Mouse (Mus musculus) left cerebral cortex, adult 9 months (tissue): Measurements from ENCODE around the gene Gm13283.
"Not testable (repeated sequence)": the region's sequence is repeated elsewhere in the genome, so short reads cannot be mapped to it uniquely, and the experiment has no call there.

Experiments
- DNase-seq, 2 experiments: peaks; one replicate each; pipeline ENCODE4 v3.0.0; 2022; ENCODE audit warnings: low spot score in 2 of 2

The Gm13283 gene

DNA sequence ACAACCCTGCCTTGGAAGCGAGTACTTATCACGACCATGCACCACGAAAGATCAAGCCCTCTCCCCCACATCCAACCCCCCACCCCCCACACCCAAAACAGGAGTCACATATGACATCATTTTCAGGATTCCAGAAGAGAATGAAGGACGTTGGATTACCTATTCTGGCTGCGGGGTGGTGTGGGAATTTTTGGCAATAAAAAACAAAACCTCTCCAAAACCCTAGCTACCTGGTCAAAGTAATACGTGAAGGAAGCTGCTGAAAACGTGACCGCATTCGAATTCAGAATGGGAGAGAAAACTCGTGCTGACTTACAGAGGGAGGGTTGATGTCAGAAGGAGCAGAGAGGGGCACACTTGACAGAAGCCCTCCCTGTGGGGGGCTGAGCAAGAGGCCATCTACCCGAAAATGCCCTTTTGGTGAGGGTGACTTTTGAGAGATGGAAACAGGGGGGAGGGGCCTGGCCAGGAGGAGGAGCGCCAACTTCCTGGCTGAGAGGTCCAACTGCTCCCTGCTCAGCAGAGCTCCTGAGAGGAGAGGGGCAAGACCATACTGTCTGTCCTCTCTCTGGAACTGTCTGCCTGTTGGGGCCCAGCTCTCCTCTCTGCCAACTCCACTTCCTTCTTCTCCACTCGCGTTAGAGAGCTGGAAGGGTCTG is at the start of gene Gm13283:
TSS of gene Gm13283 (plus strand) at position 510 of the 659 bp plus-strand sequence.
- DNase-seq, result peak in 1 of 2 experiments; percentile 57

DNA sequence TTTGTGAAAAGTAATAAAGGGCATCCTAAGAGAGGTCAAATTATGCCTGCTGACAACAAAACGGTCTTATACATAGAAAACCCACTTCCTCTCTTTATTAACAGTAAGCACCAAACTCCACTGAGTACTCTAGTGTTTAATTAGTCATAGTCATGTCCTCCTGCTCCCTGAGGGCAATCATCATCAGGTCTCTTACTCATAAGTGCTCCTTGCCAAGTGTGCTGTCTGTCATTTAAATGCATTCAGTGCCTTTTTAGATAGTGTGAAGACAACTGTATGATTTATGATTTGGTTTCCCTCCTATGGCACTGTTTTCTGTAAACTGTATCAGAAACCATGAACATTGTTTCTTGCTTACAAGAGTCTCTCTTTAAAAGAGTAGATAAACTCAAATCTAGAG is 45.6 kb upstream of the Gm13283 start:
- DNase-seq, result no peak

DNA sequence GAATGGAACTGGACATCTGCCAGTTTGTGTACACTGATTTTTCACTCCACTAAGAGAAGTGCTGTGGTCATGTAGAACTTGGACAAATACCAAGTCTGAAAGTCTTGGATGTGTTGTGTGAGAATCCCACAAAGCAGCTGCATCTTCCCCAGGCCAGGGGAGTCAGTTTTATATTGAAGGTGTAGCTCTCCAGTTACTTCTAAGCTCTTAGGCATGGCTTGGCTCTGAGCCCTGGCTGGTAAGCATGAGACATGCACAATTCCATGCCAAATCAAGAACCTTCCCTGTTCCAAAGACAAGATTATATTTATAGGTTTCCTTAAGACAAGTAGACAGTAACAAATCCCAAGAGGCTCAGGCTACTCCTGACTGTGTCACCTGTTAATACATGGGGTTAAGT is 44.9 kb upstream of the Gm13283 start:
- DNase-seq, result no peak

DNA sequence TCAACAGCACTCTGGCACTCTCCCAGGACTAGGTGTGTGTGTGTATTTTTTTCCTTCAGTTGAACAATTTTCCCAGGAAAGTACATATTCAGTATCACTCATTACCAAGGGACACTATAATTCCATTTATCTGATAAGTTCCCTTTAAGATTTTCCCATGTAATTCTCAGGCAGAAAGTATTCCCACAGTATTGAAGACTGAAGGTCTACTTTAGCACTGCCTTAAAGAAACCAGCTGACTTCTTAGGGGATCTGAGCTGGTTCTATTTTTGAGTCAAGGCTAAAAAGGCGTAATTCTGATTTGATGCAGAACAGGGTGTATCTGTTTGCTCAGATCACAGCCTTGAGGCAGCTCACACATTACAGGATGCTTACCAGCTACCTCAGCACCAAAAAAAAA is 41.2 kb upstream of the Gm13283 start:
- DNase-seq, result no peak

DNA sequence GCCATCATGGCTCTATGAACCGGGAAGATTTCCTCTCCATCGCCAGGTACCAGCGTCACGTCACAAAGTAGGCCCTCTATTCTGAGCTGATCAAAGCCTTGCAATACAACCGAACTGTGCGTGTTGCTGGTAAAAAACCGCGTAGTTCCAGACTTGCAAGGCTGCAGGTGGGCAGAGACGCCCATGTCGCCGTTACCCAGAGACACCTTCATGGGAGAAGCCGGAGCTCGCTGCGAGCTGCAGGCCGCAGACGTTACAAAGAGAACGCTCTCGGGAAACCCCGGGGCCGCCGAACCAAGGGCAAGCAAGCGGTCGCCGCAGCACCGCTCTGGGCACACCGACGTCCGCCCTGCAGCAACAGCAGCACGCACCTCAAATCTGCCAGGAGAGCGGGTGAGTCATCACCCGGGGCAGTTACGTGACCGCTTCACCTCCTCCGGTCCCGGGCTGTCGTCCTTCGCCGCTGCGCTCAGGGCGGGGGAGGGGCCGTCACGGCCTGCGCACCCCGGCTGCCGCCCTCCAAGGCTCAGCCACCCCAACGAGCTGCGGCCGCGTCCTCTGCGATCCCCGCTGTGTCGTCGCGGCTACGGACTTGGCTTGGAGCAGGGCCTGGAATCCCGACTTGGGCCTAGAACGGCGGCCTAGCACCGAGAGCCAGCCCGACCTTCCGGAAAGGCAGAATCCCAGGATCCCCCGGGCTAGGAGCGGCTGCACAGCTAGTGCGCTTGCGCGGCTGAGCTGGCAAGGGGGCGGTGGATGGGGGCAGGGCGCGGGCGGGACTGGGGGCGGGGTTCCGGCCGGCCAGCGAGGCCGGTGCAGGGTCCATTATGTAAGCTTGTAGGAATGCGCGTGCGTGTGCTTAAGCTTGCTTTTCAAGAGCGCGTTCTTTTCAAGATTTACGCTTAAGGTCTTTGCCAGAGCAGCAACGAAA is 37.9 kb upstream of the Gm13283 start, which contains the start of the genes Gm26566 and Klhl9:
TSS of gene Gm26566 (plus strand) at position 15 of the 931 bp plus-strand sequence.
TSS of gene Klhl9 (minus strand) at position 675 of the 931 bp plus-strand sequence.
- DNase-seq, result peak; percentile 61 to 84

DNA sequence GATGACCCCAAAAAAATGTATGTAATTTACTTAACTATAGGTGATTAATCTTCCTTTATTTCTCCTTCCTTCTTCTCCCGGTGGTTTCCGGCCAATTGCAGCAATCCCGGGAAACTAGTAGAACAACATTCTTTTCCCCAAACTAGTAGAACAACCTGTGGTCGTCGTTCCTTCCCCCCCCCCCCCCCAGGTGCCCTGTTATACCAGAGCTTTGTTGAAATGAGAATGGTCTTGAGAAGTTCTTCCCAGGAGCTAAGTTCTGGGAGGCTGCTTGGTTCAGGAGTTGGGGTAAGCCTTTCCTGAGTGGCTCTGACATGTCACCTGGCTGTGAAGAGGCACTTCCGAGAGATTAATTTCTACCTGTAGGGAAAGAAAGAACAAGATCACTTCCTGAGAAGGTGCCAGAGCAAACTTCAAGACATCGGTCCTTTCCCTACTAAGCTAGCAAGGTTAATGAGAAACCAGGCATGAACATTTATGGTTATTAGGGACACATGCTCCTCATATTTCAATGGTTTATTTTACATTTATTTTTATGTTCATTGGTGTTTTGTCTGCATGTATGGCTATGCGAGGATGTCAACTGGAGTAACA is 36.3 kb upstream of the Gm13283 start:
- no peak for DNase-seq

- no peak for DNase-seq
Observed at GRCm38 (mm10) chr4:88726727-88727126, 33.2 kb upstream of the Gm13283 start.

DNA sequence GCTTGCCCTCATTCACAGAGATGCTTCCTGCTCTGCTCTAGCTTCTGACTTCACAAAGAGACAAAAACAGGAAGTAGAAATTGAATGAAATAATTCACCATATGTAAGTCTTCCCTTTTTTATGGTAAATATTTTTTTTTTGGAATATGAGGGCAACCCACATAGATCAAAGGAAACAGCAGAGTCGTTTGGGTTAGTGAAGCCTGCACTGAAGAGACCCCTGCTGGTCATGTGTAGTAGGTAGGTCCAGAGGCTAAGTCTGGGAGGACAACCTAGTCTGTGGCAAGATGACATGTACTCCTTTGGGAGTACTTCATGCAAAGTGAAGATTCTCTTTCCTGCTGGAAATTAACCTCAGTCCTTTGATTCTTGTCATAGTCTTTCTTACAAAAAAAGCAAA is 32.6 kb upstream of the Gm13283 start:
- no peak for DNase-seq

GRCm38 (mm10) chr4:88738480-88738879 is 21.4 kb upstream of the Gm13283 start:
- peak in 1 of 2 experiments; percentile 62 for DNase-seq

DNA sequence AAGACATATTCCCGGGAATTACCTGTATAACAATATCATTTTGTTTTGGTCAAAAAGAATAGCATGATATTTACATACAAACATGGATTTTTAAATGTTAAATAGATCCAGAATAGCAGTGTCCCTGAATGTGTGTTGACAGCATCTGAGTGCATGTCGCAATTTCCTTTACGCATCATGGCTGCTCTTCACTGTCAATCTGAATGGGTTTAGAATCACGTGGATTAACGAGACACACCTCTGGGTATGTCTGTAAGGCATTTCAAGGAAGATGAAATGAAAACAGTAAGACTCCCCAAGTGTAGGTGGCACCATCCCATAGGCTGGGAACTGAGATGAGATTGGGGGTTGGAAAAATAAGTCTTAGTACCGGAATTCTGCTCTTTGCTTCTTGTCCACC is 20.9 kb upstream of the Gm13283 start:
- DNase-seq, result no peak

GRCm38 (mm10) chr4:88741426-88741825 is 18.5 kb upstream of the Gm13283 start:
- DNase-seq, result no peak

DNA sequence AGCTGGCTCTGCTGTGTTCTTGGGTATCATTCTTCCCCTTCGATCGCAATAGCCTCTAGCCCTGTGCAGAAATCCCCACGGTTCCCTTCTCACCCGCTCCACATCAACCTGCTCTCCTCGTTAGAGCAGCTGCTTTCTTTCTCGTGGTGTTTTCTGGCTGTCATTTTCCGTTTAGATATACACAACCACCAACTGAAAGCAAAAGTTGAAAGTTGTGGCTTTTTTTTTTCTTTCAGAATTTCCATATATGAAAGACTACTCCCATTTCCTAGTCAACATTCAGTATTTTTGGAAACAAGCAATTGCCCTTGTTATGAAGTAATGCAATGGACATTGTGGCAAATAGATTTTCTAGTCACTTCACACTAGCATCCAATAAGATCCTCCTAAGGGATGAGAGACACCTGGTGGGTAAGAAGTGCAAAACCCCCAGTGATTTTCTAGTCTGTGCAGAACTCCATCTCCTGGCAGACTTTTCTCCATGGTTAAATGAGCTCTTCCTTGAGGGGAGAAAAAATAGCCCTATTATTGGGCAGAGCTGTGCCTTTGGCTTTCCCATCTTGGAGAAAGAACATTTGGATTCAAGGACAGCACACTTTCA is 17.0 kb upstream of the Gm13283 start:
- DNase-seq, result no peak

- no peak for DNase-seq
Observed at GRCm38 (mm10) chr4:88744207-88744606, 15.7 kb upstream of the Gm13283 start.

- DNase-seq, result no peak
Observed at GRCm38 (mm10) chr4:88749926-88750325, 10.0 kb upstream of the Gm13283 start.

DNA sequence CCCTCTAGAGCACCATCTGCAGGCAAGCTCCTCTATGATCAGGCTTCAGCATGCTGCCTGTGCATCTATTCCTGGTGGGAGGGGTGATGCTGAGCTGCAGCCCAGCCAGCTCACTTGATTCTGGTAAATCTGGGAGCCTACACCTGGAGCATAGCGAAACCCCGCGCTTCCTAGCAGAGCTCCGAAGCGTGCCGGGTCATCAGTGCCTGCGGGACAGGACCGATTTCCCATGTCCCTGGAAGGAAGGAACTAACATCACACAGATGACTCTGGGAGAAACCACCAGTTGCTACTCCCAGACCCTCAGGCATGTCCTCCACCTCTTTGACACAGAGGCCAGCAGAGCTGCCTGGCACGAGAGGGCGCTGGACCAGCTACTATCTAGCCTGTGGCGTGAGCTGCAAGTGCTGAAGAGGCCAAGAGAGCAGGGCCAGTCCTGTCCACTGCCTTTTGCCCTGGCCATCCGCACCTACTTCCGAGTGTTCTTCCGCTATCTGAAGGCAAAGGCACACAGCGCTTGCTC is 5.0 kb upstream of the Gm13283 start, which contains the start of gene Gm13271:
TSS of gene Gm13271 (plus strand) at position 51 of the 523 bp plus-strand sequence.
- peak; percentile 72 to 76 for DNase-seq

GRCm38 (mm10) chr4:88756581-88757513 is 3.1 kb upstream of the Gm13283 start:
- not testable (repeated sequence) for DNase-seq

DNA sequence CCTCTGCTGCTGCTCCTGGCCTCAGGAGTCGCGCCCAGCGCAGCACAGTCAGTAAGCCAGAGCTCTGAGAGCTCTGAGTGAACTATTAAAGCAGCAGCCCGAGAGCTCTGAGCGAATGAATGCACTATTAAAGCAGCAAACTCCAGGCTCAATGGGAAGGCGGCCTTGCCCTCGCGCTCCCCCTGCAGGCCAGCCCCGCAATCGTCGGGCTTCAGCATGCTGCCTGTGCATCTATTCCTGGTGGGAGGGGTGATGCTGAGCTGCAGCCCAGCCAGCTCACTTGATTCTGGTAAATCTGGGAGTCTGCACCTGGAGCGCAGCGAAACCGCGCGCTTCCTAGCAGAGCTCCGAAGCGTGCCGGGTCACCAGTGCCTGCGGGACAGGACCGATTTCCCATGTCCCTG is 2.3 kb upstream of the Gm13283 start:
- peak; percentile 87 to 96 for DNase-seq

GRCm38 (mm10) chr4:88758751-88759150 is 1.2 kb upstream of the Gm13283 start:
- peak in 1 of 2 experiments; percentile 21 for DNase-seq

DNA sequence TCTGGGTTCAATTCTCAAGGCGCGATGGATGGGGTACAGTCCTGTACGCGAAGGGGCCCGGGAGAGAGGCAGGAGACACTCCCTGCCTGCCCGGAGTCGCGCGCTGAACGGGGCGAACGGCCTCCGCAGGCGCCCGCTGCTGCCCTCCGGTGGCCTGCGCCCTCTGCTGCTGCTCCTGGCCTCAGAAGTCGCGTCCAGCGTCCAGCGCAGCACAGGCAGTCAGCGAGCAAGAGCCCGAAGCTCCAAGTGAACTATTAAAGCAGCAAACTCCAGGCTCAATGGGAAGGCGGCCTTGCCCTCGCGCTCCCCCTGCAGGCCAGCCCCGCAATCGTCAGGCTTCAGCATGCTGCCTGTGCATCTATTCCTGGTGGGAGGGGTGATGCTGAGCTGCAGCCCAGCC is 512 bp downstream of the Gm13283 start:
- DNase-seq, result peak in 1 of 2 experiments; percentile 59

DNA sequence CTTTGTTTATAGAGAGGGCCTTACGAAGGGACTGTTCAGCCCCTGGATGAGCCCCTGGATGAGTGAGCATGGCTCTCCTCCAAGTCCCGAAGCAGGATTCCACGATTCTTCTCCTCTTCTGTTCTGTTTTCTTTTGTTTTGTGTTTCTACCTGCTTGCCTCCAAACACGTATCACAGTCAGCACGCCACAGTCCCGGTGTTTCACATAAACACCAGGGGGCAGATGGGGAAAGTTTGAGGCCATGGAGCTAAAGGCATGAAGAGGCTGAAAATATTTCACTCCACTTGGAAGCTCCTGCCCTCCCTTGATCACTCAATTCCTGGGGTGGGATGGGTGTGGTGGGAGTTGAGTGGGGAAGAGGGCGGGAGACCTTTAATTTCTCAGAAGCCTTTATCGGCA is 1.9 kb downstream of the Gm13283 start:
- DNase-seq, result peak; percentile 64 to 71
